Mouse (Mus musculus) gastrocnemius, postnatal 4 days (tissue): ENCODE measurements at regions not wholly inside any gene's neighbourhood (a gene's known extent, or its start where the extent isn't known, plus 50 kb on each side); places are given as distances from the start of the nearest gene placed in this dataset.

Experiments
- DNase-seq, 2 experiments: peaks; one replicate each; pipeline ENCODE4 v3.0.0; 2021 to 2022; ENCODE audit warnings: low spot score in 2 of 2, mixed read lengths in 2 of 2

- DNase-seq: no peak
Observed at GRCm38 (mm10) chr13:111975549-111975948, 166.8 kb upstream of the Map3k1 start.

- DNase-seq: no peak
Observed at GRCm38 (mm10) chr13:111977769-111978674, 169.2 kb upstream of the Map3k1 start.

- no peak for DNase-seq
Observed at GRCm38 (mm10) chr13:111978675-111979020, 169.9 kb upstream of the Map3k1 start.

GRCm38 (mm10) chr13:111979428-111980204 lies 170.8 kb upstream of the Map3k1 start:
- no peak for DNase-seq

GRCm38 (mm10) chr13:111980205-111980595 lies 171.4 kb upstream of the Map3k1 start:
- no peak for DNase-seq

GRCm38 (mm10) chr13:111981103-111981502 lies 172.3 kb upstream of the Map3k1 start:
- DNase-seq: no peak

- no peak for DNase-seq
Observed at GRCm38 (mm10) chr13:111982796-111983460, 174.1 kb upstream of the Map3k1 start.

GRCm38 (mm10) chr13:111984081-111984574 lies 175.3 kb upstream of the Map3k1 start:
- no peak for DNase-seq

- no peak for DNase-seq
Observed at GRCm38 (mm10) chr13:111985406-111985805, 176.6 kb upstream of the Map3k1 start.

- DNase-seq: no peak
Observed at GRCm38 (mm10) chr13:111986681-111987080, 177.9 kb upstream of the Map3k1 start.

GRCm38 (mm10) chr13:111987420-111987819 lies 178.6 kb upstream of the Map3k1 start:
- DNase-seq: no peak

- peak in 1 of 2 experiments; percentile 4 for DNase-seq
Observed at GRCm38 (mm10) chr13:111990913-111991534, 182.2 kb upstream of the Map3k1 start.

- DNase-seq: no peak
Observed at GRCm38 (mm10) chr13:111992075-111992847, 183.5 kb upstream of the Map3k1 start.

- no peak for DNase-seq
Observed at GRCm38 (mm10) chr13:111994862-111995490, 186.2 kb upstream of the Map3k1 start.

- DNase-seq: peak in 1 of 2 experiments; percentile 6
Observed at GRCm38 (mm10) chr13:111995716-111996115, 186.9 kb upstream of the Map3k1 start.

GRCm38 (mm10) chr13:111996910-111997309 lies 188.1 kb upstream of the Map3k1 start:
- peak; percentile 40 to 78 for DNase-seq

- DNase-seq: no peak
Observed at GRCm38 (mm10) chr13:111997980-111998945, 189.5 kb upstream of the Map3k1 start.

- no peak for DNase-seq
Observed at GRCm38 (mm10) chr13:111999647-112000292, 191.0 kb upstream of the Map3k1 start.
